22 mouse cellular contexts compared by ENCODE assay signal in the genomic region with DNA sequence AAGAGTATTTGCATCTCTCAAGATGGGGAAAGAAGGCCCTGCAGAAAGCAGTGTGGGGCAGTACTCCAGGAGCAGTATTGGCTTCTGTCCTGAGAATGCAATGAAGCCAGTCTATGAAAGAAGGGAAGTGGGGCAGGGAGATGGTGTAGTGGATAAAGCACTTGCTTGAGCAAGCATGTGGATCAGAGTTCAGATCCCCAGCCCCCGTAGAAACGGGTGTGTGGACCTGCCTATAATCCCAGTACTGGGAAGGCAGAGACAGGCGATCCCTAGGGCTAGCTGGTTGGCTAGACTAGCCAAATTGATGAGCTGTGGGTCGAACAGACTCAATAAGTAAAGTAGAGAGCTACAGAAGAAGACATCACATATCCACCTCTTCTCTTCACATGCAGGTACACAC.
DNase-seq lines count a peak whose midpoint lies in the region; ATAC-seq and TF ChIP-seq lines count a peak whose summit lies in the region.
"Had no signal": no experiment of that assay in that cellular context is flagged by ENCODE, and none has a peak within 500 bp of the region (broad histone marks: within the 10 kb centered on the region; RNA-seq: fewer than 3 reads in every experiment).

No protein-coding gene starts in this region.

- peaks cover 5% of the 10 kb centered on the region for H3K4me1 ChIP-seq in heart, embryonic 10.5 days
- peaks cover 29% of the 10 kb centered on the region for H3K4me1 ChIP-seq in midbrain, embryonic 10.5 days
- H3K4me1 ChIP-seq in midbrain, embryonic 16.5 days (ENCODE audit: control insufficient read depth, insufficient read depth, low read length), result peaks cover 10% of the 10 kb centered on the region; the same call in 1 of the 2 replicates
- peaks cover 29 to 51% of the 10 kb centered on the region in 2 experiments for H3K4me1 ChIP-seq in MEL (ENCODE audit: control insufficient read depth in 1 of 2, insufficient read depth in 2 of 2, low read length in 2 of 2)
- peaks cover 12% of the 10 kb centered on the region for H3K4me1 ChIP-seq in limb, embryonic 10.5 days

- TF ChIP-seq CTCF in MEL (IDR thresholded peaks at IDR 0.05 in 2 of 3, conservative IDR thresholded peaks at IDR 0.05 in 1 of 3; ENCODE audit: control insufficient read depth in 1 of 3, insufficient read depth in 1 of 3, low read depth in 2 of 3, low read length in 3 of 3, poor library complexity in 1 of 3, severe bottlenecking in 1 of 3), result no peak

- no peaks in the 10 kb centered on the region for H3K79me2 ChIP-seq in MEL (ENCODE audit: control insufficient read depth, insufficient read depth, low read length, poor library complexity)

- no peak overlapping the region for H3K9ac ChIP-seq in midbrain, embryonic 16.5 days (ENCODE audit: low read depth, low read length)
- H3K9ac ChIP-seq in MEL (ENCODE audit: control insufficient read depth, low read depth, low read length, poor library complexity, severe bottlenecking), result no peak overlapping the region
- H3K9ac ChIP-seq: embryonic facial prominence, embryonic 12.5 days; forebrain, embryonic 12.5 days had no signal

- 86% methylated on average over 4 of the region's 4 CpGs for WGBS in heart, embryonic 10.5 days
- 74% methylated on average over 4 of the region's 4 CpGs for WGBS in midbrain, embryonic 10.5 days
- WGBS in midbrain, embryonic 16.5 days, result 82% methylated on average over 4 of the region's 4 CpGs
- WGBS in limb, embryonic 10.5 days, result 93% methylated on average over 4 of the region's 4 CpGs

- no peak for TF ChIP-seq RAD21 in MEL (IDR thresholded peaks at IDR 0.05; ENCODE audit: low read depth, low read length)

- H3K4me3 ChIP-seq in heart, embryonic 10.5 days, result no peak overlapping the region
- H3K4me3 ChIP-seq in midbrain, embryonic 10.5 days, result no peak overlapping the region
- H3K4me3 ChIP-seq in midbrain, embryonic 16.5 days (ENCODE audit: low read depth, low read length), result no peak overlapping the region
- H3K4me3 ChIP-seq in MEL (ENCODE audit: control insufficient read depth in 1 of 2, insufficient read depth in 1 of 2, low read depth in 2 of 2, low read length in 2 of 2), result no peak overlapping the region
- H3K4me3 ChIP-seq in limb, embryonic 10.5 days, result no peak overlapping the region
- H3K4me3 ChIP-seq: embryonic facial prominence, embryonic 10.5 days; embryonic facial prominence, embryonic 12.5 days; forebrain, embryonic 12.5 days had no signal

- ATAC-seq in midbrain, embryonic 16.5 days, result no peak
- ATAC-seq: activated CD4-positive, CD25-positive, alpha-beta regulatory T cell, adult 4 months; forebrain, embryonic 14.5 days; forebrain, embryonic 16.5 days; Patski had no signal

- no peaks in the 10 kb centered on the region for H3K36me3 ChIP-seq in heart, embryonic 10.5 days
- H3K36me3 ChIP-seq in midbrain, embryonic 10.5 days, result no peaks in the 10 kb centered on the region
- no peaks in the 10 kb centered on the region for H3K36me3 ChIP-seq in midbrain, embryonic 16.5 days (ENCODE audit: control insufficient read depth, insufficient read depth, low read length)
- H3K36me3 ChIP-seq in MEL (ENCODE audit: control insufficient read depth in 1 of 2, insufficient read depth in 2 of 2, low read length in 2 of 2), result peaks cover 0 to 45% of the 10 kb centered on the region in 2 experiments; a peak in 2 of 4 replicates
- no peaks in the 10 kb centered on the region for H3K36me3 ChIP-seq in limb, embryonic 10.5 days
- H3K36me3 ChIP-seq: embryonic facial prominence, embryonic 10.5 days; embryonic facial prominence, embryonic 12.5 days; forebrain, embryonic 12.5 days had no signal

- H3K4me2 ChIP-seq in midbrain, embryonic 16.5 days (ENCODE audit: low read length), result no peak overlapping the region
- H3K4me2 ChIP-seq: embryonic facial prominence, embryonic 12.5 days; forebrain, embryonic 12.5 days had no signal

- TF ChIP-seq POLR2A in MEL (IDR thresholded peaks at IDR 0.05; ENCODE audit: control insufficient read depth in 1 of 2, insufficient read depth in 1 of 2, low read depth in 1 of 2, low read length in 2 of 2, poor library complexity in 1 of 2), result no peak

- intact Hi-C loops in heart, postnatal 36 days (cut with DNase I), result no loop called here

- peak; percentile 60 for DNase-seq in heart, embryonic 10.5 days (ENCODE audit: low spot score)
- DNase-seq in heart, postnatal 36 days, result no peak
- no peak for DNase-seq in midbrain, embryonic 10.5 days (ENCODE audit: low spot score)
- peak; percentile 21 for DNase-seq in MEL (ENCODE audit: low read depth, low spot score)
- no peak for DNase-seq in limb, embryonic 10.5 days (ENCODE audit: low spot score)
- no peak for DNase-seq in gastrocnemius, postnatal 4 days (ENCODE audit: low spot score in 2 of 2)
- DNase-seq: adrenal gland, adult 8-10 months; adrenal gland, postnatal 14 days; adrenal gland, postnatal 36 days; cerebellum, adult 11-12 months; cerebellum, adult 2 months; cerebellum, adult 9-10 months; cerebellum, postnatal 10 days; cerebellum, postnatal 25 days had no signal

- no peak for TF ChIP-seq EP300 in MEL (IDR thresholded peaks at IDR 0.05; ENCODE audit: low read depth in 1 of 2, low read length in 2 of 2)

- no peak overlapping the region for H3K27ac ChIP-seq in heart, embryonic 10.5 days
- H3K27ac ChIP-seq in midbrain, embryonic 10.5 days (replicated peaks), result peak overlapping the region; percentile 81
- no peak overlapping the region for H3K27ac ChIP-seq in midbrain, embryonic 16.5 days (ENCODE audit: low read length)
- no peak overlapping the region for H3K27ac ChIP-seq in MEL (ENCODE audit: control insufficient read depth, low read depth, low read length)
- H3K27ac ChIP-seq in limb, embryonic 10.5 days, result 0 out of 2 replicates have a peak overlapping the region, but pooled peaks have one; percentile 20
- H3K27ac ChIP-seq: embryonic facial prominence, embryonic 12.5 days had no signal

- H3K27me3 ChIP-seq in heart, embryonic 10.5 days (ENCODE audit: insufficient read depth, poor library complexity, severe bottlenecking), result no peaks in the 10 kb centered on the region
- H3K27me3 ChIP-seq in midbrain, embryonic 10.5 days (ENCODE audit: low read depth, poor library complexity, severe bottlenecking), result peaks cover 23% of the 10 kb centered on the region
- H3K27me3 ChIP-seq in midbrain, embryonic 16.5 days (ENCODE audit: control insufficient read depth, insufficient read depth, low read depth, low read length), result no peaks in the 10 kb centered on the region
- no peaks in the 10 kb centered on the region for H3K27me3 ChIP-seq in MEL (ENCODE audit: control insufficient read depth in 1 of 2, insufficient read depth in 2 of 2, low read length in 2 of 2)
- H3K27me3 ChIP-seq in limb, embryonic 10.5 days (ENCODE audit: low read depth, poor library complexity, severe bottlenecking), result no peaks in the 10 kb centered on the region
- H3K27me3 ChIP-seq: embryonic facial prominence, embryonic 12.5 days had no signal

- H3K9me3 ChIP-seq in heart, embryonic 10.5 days, result no peaks in the 10 kb centered on the region
- no peaks in the 10 kb centered on the region for H3K9me3 ChIP-seq in midbrain, embryonic 10.5 days (replicated peaks)
- H3K9me3 ChIP-seq in midbrain, embryonic 16.5 days (replicated peaks; ENCODE audit: control insufficient read depth, low read length, poor library complexity, severe bottlenecking), result no peaks in the 10 kb centered on the region
- no peaks in the 10 kb centered on the region for H3K9me3 ChIP-seq in MEL (replicated peaks; ENCODE audit: insufficient read depth, low read length)
- no peaks in the 10 kb centered on the region for H3K9me3 ChIP-seq in limb, embryonic 10.5 days (replicated peaks)
- H3K9me3 ChIP-seq: embryonic facial prominence, embryonic 10.5 days; embryonic facial prominence, embryonic 12.5 days; forebrain, embryonic 12.5 days had no signal

TF ChIP-seq in MEL, 35 proteins besides CTCF, POLR2A, EP300 and RAD21:
- TF ChIP-seq MAZ (IDR thresholded peaks at IDR 0.05; ENCODE audit: low read depth, low read length), result no peak
- TF ChIP-seq POLR2AphosphoS5 (IDR thresholded peaks at IDR 0.05; ENCODE audit: borderline replicate concordance, low read depth, low read length), result no peak
- TF ChIP-seq NRF1 (IDR thresholded peaks at IDR 0.05; ENCODE audit: insufficient read depth, low read depth, low read length, poor library complexity, severe bottlenecking), result no peak
- TF ChIP-seq MEF2A (IDR thresholded peaks at IDR 0.05; ENCODE audit: extremely low read depth, insufficient replicate concordance, low read depth, low read length, poor library complexity, severe bottlenecking), result no peak
- TF ChIP-seq NELFE (IDR thresholded peaks at IDR 0.05; ENCODE audit: low read depth, low read length), result no peak
- no peak for TF ChIP-seq USF1 (IDR thresholded peaks at IDR 0.05; ENCODE audit: low read depth, low read length)
- no peak for TF ChIP-seq SMC3 (IDR thresholded peaks at IDR 0.05; ENCODE audit: low read depth, low read length)
- TF ChIP-seq MAFK (IDR thresholded peaks at IDR 0.05; ENCODE audit: borderline replicate concordance, low read depth, low read length), result no peak
- no peak for TF ChIP-seq CHD1 (IDR thresholded peaks at IDR 0.05; ENCODE audit: low read depth, low read length)
- TF ChIP-seq TBP (IDR thresholded peaks at IDR 0.05; ENCODE audit: low read depth, low read length), result no peak
- no peak for TF ChIP-seq JUND (IDR thresholded peaks at IDR 0.05; ENCODE audit: low read depth, low read length)
- TF ChIP-seq ZKSCAN1 (IDR thresholded peaks at IDR 0.05; ENCODE audit: low read depth, low read length), result no peak
- TF ChIP-seq KAT2A (conservative IDR thresholded peaks at IDR 0.05; ENCODE audit: low read depth, low read length), result no peak
- no peak for TF ChIP-seq MYC (IDR thresholded peaks at IDR 0.05; ENCODE audit: low read depth, low read length)
- no peak for TF ChIP-seq E2F4 (IDR thresholded peaks at IDR 0.05; ENCODE audit: borderline replicate concordance, low read depth, low read length)
- TF ChIP-seq GATA1 (IDR thresholded peaks at IDR 0.05; ENCODE audit: low read depth, low read length), result no peak
- TF ChIP-seq UBTF (IDR thresholded peaks at IDR 0.05; ENCODE audit: borderline replicate concordance, insufficient read depth, low read depth, low read length), result no peak
- TF ChIP-seq MYB (IDR thresholded peaks at IDR 0.05; ENCODE audit: low read depth, low read length), result no peak
TF ChIP-seq in MEL: peak in this region for 0.

Comparison
In these comparisons a context has a peak if more than half of its experiments do, and no peak if none do; other contexts are left out.
1. DNase-seq: peak in heart, embryonic 10.5 days (single experiment) and MEL (single experiment); none in heart, postnatal 36 days (0 of 2), midbrain, embryonic 10.5 days (single experiment), limb, embryonic 10.5 days (single experiment) and gastrocnemius, postnatal 4 days (0 of 2).
2. H3K27ac ChIP-seq: peak in midbrain, embryonic 10.5 days (single experiment) and limb, embryonic 10.5 days (single experiment); none in heart, embryonic 10.5 days (single experiment), midbrain, embryonic 16.5 days (single experiment) and MEL (single experiment).